Mouse (Mus musculus) MEL (cell line): ENCODE data around the gene Trip11.

Experiments
- CTCF ChIP-seq, 3 experiments: IDR thresholded peaks in 2 of 3; conservative IDR thresholded peaks in 1 of 3; 2 replicates each; pipeline ENCODE4 v1.5.1; 2011 to 2012; ENCODE audit warnings: low read length in 3 of 3, low read depth in 2 of 3, mild to moderate bottlenecking in 2 of 3, improper control_type of control experiment in 1 of 3, inconsistent platforms in 1 of 3, mixed read lengths in 1 of 3, moderate library complexity in 1 of 3; ENCODE audit not compliant: control insufficient read depth in 1 of 3, insufficient read depth in 1 of 3, poor library complexity in 1 of 3, severe bottlenecking in 1 of 3
- ELF1 ChIP-seq: IDR thresholded peaks from 2 replicates; pipeline ENCODE4 v1.6.1; 2014; ENCODE audit warnings: low read depth, mild to moderate bottlenecking, inconsistent platforms, low read length, improper control_type of control experiment, moderate library complexity
- KAT2A ChIP-seq: conservative IDR thresholded peaks from 2 replicates; pipeline ENCODE4 v1.6.1; 2012; ENCODE audit warnings: low read depth, low read length, improper control_type of control experiment, inconsistent platforms
- NRF1 ChIP-seq: IDR thresholded peaks from 2 replicates; pipeline ENCODE4 v1.6.1; 2014; ENCODE audit warnings: low read depth, mild to moderate bottlenecking, inconsistent platforms, low read length, improper control_type of control experiment, moderate library complexity; ENCODE audit not compliant: poor library complexity, insufficient read depth, severe bottlenecking
- POLR2A ChIP-seq, 2 experiments: IDR thresholded peaks; 2 replicates each; pipeline ENCODE4 v1.6.1; 2011 to 2012; ENCODE audit warnings: low read length in 2 of 2, mild to moderate bottlenecking in 2 of 2, control low read depth in 1 of 2, improper control_type of control experiment in 1 of 2, low read depth in 1 of 2, moderate library complexity in 1 of 2; ENCODE audit not compliant: control insufficient read depth in 1 of 2, insufficient read depth in 1 of 2, poor library complexity in 1 of 2
- POLR2AphosphoS5 ChIP-seq: IDR thresholded peaks from 2 replicates; pipeline ENCODE4 v1.6.1; 2012; ENCODE audit warnings: low read depth, borderline replicate concordance, mild to moderate bottlenecking, inconsistent platforms, low read length, moderate library complexity, mixed read lengths
- ZC3H11A ChIP-seq: IDR thresholded peaks from 2 replicates; pipeline ENCODE4 v1.6.1; 2012; ENCODE audit warnings: low read depth, mild to moderate bottlenecking, inconsistent platforms, low read length, improper control_type of control experiment

GRCm38 (mm10) chr12:101836546-101837274 is 76.4 kb downstream of the Trip11 start:
- TF ChIP-seq ZC3H11A (no peak), NRF1 (no peak), CTCF (IDR thresholded peaks at IDR 0.05 in 2 of 3, conservative IDR thresholded peaks at IDR 0.05 in 1 of 3; ENCODE audit: control insufficient read depth in 1 of 3, insufficient read depth in 1 of 3, low read depth in 2 of 3, low read length in 3 of 3, poor library complexity in 1 of 3, severe bottlenecking in 1 of 3) (no peak), POLR2A (IDR thresholded peaks at IDR 0.05; ENCODE audit: control insufficient read depth in 1 of 2, insufficient read depth in 1 of 2, low read depth in 1 of 2, low read length in 2 of 2, poor library complexity in 1 of 2) (no peak), POLR2AphosphoS5 (no peak), KAT2A (no peak), ELF1 (no peak)
